Mouse (Mus musculus): ENCODE results near the gene Lrch2. TPM values are rescaled to one million over a fixed set of nuclear protein-coding genes. Genes with fewer than 3 reads are reported as not detected.
"Not testable (repeated sequence)": the region's sequence is repeated elsewhere in the genome, so short reads cannot be mapped to it uniquely, and the experiment has no call there.

Gene Lrch2
- total RNA-seq (2021), result 1 to 10 TPM; 3.5 to 4.5 TPM
- long read RNA-seq, experiment 1, result 0 reads
- long read RNA-seq, experiment 2, result 0 reads

- intact Hi-C loops (cut with DNase I), result no loop called here
These were observed at the start of gene Lrch2 for GRCm38 (mm10) chrX:147553421-147554201. Gene Lrch2 (minus strand): TSS chrX:147554081.

DNA sequence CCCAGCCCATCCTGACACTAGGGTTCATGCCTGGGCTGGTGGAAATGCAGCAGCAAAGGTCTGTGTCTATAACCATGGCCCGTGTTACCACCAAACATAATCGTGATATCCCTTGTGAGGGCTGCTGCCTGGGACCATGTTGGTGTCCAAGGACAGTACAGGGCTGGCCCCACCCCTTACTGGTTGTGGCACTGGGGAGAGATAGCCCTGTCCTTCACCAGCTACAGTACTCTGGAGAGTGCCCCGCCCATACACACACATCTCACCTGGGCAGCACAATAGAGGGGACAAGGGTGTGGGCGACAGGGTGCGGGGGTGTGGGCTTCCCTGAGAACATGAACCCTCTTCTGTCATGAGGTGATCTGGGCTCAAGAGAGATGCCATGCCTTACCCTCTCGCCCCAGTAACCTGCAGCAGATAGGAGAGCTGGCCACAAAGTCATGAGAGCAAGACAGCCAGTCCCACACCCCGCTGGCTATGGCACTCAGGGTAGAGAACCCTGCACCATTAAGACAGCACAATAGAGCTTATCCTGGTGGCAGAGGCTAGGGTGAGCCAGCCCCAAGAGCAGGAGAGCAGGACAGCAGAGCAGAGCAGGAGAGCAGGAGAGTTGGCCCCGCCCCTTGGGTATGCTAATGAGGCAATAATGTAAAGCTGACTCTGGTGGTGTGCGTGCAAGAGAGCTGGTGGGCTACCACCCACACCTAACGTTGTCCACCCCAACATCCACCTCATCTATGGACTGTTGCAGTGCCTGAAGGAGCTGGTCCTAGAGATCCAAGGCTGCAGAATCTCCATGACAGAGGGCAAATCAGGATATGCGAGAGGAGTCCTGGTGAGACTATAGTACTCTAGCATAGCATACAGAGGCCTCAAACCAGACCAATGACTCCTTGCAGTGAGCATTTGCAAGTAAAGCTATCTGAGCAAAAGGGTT is 12.7 kb downstream of the Lrch2 start:
- intact Hi-C loops (cut with DNase I), result no loop called here
- no peak for DNase-seq

More at GRCm38 (mm10) chrX:147553421-147554201, at the start of gene Lrch2:
- peak; percentile 40 to 48 for DNase-seq

DNA sequence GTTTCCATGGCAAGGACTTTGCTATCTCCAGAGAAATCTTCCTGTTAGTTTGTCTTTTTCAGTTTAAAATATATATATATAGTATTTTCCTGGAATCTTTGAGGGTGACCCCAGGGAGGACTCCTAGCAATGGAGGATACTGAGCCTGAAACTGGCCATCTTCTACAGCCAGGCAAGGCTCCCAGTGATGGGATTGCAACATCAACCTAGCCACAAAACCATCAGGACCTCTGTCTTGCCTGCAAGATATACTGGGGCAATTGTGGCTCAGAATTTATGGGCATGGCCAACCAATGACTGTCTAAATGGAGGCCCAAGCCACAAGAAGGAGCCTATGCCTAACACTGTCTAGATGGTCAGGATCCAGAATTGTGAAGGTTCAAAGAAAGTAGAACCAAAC is 15.5 kb downstream of the Lrch2 start:
- intact Hi-C loops (cut with DNase I), result no loop called here
- DNase-seq, result no peak

GRCm38 (mm10) chrX:147537117-147537516 is 16.8 kb downstream of the Lrch2 start:
- DNase-seq; intact Hi-C loops (cut with DNase I): not testable (repeated sequence)

- intact Hi-C loops (cut with DNase I), result no loop called here
- no peak for DNase-seq
These were observed 18.3 kb downstream of the Lrch2 start for GRCm38 (mm10) chrX:147535616-147536015.

DNA sequence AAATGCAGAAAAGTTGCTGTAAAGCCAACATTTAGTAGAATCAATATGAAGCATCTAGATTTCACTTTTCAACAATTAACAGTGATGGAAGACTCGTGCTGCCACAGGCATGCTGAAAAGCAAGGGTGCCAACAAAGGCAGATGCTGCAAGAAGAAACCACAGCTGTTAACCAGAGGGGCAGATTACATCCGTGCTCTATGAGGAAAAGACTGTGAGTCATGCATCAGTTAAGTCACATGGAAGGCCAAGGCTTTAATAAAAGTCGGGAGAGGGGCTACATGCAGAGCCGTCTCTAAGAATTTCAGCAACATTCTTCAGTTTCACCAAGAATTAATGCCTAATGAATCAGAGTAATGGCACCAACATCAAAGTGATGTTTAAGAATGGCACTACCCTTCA is 22.2 kb downstream of the Lrch2 start:
- intact Hi-C loops (cut with DNase I), result no loop called here
- DNase-seq, result no peak

- intact Hi-C loops (cut with DNase I), result no loop called here
- no peak for DNase-seq
These were observed 26.2 kb downstream of the Lrch2 start for GRCm38 (mm10) chrX:147527646-147528172.

DNA sequence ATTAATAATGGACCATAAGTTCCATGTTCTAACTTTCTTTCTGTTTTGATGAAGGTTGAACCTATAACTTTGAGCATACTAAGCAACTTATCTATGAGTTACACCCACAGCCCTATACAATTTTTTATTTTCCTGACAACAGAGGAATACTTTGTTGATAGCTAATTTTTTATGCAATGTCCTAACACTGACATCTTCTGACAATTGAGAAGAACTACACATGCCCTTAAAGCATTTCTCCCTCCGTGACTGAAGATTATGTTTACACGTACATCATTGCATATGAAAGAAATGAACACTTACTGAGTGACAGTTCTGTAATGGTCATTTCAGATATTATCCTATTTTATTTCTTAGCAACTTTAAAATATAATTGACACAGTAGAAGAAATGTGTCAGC is 64.3 kb downstream of the Lrch2 start:
- intact Hi-C loops (cut with DNase I), result no loop called here
- DNase-seq, result no peak

DNA sequence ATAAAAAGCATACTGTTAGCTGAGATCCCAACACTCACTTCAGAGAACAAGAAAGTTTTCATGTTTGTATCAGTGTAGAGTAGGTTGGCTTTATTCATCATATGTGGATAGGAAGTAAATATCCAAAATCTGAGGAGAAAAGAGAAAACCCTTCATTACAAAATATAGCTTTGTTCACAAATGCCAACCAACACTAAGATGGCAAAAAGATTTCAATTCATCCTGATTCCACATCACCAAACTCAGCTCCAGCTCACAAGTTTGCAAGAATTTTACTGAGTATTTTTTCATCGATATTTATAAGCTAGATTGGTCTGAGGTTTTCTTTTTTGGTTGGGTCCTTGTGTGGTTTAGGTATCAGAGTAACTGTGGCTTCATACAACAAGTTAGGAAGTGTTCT is 100.3 kb downstream of the Lrch2 start, which contains the start of gene Vmn1r239-ps:
Gene Vmn1r239-ps (minus strand): TSS at position 101 of the 400 bp plus-strand sequence.
- intact Hi-C loops (cut with DNase I); DNase-seq: not testable (repeated sequence)

- DNase-seq, result no peak
- intact Hi-C loops (cut with DNase I), result no loop called here
These were observed 110.5 kb downstream of the Lrch2 start for GRCm38 (mm10) chrX:147443386-147443785.

DNA sequence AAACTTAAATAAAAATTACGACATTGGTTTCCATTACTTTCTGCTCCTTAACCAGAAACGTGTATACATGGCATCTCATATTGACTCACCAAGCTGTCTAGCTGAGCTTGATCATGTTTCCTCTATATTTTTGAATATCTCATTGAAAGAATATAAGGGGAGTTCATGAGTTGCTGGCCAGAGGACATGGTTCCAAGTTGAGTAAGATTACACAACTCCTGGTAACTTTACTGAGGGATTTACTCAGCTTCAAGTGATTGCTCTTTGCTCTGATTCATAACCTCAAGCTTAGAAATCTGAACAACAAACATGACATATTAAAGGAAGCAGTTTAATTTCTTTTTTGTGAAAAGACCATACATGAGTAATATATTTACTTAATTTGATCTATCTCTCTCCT is 118.5 kb downstream of the Lrch2 start:
- intact Hi-C loops (cut with DNase I), result no loop called here
- DNase-seq, result no peak

DNA sequence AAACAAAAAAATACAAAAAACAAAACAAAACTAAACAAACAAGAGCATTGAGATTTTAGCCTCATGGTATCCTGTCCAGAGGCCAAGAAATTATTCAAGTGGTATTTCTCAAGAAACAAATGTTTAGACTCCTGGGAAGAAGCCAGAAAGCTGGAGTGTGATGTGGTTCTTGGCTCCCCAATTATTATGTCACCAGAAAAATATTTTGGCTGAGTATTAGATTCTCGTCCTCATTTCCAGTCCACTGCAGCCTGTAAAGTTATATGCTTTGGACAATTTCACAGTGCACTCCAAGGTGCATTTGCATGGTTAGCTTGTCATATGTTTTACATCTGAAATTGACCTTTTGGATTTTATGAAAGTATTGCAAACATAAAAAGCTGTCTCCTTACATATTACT is 124.1 kb downstream of the Lrch2 start:
- peak; percentile 1 to 13 for DNase-seq
- intact Hi-C loops (cut with DNase I), result no loop called here

DNA sequence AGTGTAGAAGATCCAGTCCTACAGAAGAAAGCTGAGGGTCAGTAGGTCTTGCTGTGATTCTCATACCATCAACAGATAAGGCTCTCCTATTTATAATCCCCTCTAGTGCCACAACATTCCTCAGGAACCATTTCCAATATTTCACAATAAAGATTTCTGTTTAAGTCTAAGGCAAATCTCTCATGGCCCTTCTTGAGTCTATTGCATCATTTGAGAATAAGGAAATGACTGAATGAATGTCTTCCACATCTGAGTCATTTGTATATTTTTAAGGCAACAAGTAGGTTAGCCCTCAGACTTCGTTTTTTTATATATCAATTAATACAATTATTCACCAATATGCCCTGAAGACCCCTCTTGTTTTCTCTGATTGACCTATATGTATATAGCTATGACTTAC is 124.8 kb downstream of the Lrch2 start, which contains the start of gene Il13ra2:
Gene Il13ra2 (minus strand): TSS at position 64 of the 400 bp plus-strand sequence.
- no peak for DNase-seq
- intact Hi-C loops (cut with DNase I), result no loop called here

Other genes with a start within 250 kb of the Lrch2 start
- under 1 TPM; 0.24 to 0.29 TPM for gene Il13ra2, start 124.9 kb downstream of the Lrch2 start, total RNA-seq (2021)
- gene Vmn1r239-ps, start 100.4 kb downstream of the Lrch2 start, total RNA-seq (2021), result not detected
- gene Gm15128, start 211.9 kb upstream of the Lrch2 start, total RNA-seq (2021), result not detected